Mouse (Mus musculus) spleen, adult 2 months (tissue): ENCODE measurements at regions not wholly inside any gene's neighbourhood (a gene's known extent, or its start where the extent isn't known, plus 50 kb on each side); places are given as distances from the start of the nearest gene placed in this dataset.

Source experiments
- CTCF ChIP-seq: fragments of 200-500 bp; IDR thresholded peaks from 2 replicates; pipeline ENCODE4 v1.5.1; 2011; ENCODE audit warnings: mild to moderate bottlenecking, inconsistent platforms; ENCODE audit not compliant: insufficient read depth, insufficient read length, insufficient replicate concordance; ENCODE audit errors: extremely low read depth
- POLR2A ChIP-seq: fragments of 200-500 bp; IDR thresholded peaks from 2 replicates; pipeline ENCODE4 v1.6.1; 2011; ENCODE audit warnings: low read depth, low read length, inconsistent platforms

DNA sequence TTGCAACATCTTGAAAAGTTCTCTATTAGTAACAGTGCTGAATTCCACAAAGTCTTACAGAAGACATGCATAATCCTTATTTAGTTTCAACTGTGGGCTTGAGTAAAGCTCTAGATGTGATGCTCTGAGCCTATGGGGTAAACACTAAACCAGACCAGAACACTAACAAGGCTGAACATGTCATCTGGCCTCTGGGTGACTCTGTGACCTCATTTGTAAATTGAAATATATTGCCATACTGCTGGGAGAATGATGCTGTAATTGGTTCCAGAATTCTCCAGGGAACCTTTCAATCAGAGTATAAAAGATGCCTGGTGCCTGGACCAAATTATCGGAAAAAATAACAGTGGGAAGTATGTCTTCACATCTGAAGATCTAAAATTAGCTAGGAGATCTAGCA is 309.9 kb upstream of the Megf9 start:
- TF ChIP-seq CTCF (no peak), POLR2A (no peak)
